Mouse (Mus musculus) frontal cortex, adult (tissue): ENCODE measurements at regions not wholly inside any gene's neighbourhood (a gene's known extent, or its start where the extent isn't known, plus 50 kb on each side); places are given as distances from the start of the nearest gene placed in this dataset.

ENCODE experiments used
- ATAC-seq: cut with Nextera tagmentation; 2 replicates; pipeline ENCODE4 v1.9.2; 2017; ENCODE audit warnings: mild to moderate bottlenecking, moderate library complexity, mixed read lengths; ENCODE audit not compliant: low TSS enrichment

DNA sequence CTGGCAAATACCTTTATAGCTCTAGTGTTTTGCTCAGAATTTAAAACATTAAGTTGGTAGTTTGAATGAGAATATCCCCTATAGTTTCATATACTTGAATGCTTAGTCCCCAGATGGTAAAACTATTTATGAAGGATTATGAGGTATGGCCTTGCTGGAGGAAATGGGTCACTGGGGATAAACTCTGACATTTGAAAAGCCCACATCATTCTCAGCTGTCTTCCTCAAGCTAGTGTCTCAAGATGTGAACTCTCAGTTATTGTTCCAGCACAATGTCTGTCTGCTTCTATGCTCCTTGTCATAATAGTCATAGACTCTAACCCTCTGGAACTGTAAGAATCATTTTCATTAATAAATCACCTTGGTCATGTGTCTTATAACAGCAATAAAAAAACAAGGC, 2004.1 kb upstream of the Gm8797 start:
- no peak for ATAC-seq

GRCm38 (mm10) chr3:3751596-3752251, 1998.9 kb upstream of the Gm8797 start:
- ATAC-seq, result no peak

- no peak for ATAC-seq
Measured at GRCm38 (mm10) chr3:3761346-3761745, 1989.3 kb upstream of the Gm8797 start.

DNA sequence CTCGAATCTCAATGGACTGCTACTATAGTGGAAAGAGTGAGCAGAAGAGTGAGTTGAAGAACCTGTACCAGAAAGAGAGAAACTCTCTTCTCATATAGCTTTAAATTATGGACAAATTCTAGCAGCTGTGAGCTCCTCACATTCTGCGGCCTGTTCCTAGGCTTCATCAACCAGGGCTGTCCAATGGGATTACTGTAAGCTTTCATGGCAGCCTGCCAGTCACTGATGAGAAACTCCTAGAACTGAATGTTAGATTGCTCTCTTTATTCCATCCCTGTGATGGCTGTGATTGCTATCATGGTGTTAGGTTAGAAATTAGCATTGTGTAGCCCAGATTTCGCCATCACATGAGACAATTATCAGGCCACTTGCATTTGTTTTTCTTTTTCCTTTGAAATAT, 1966.4 kb upstream of the Gm8797 start:
- no peak for ATAC-seq

- no peak for ATAC-seq
Measured at GRCm38 (mm10) chr3:3786039-3786438, 1964.6 kb upstream of the Gm8797 start.

DNA sequence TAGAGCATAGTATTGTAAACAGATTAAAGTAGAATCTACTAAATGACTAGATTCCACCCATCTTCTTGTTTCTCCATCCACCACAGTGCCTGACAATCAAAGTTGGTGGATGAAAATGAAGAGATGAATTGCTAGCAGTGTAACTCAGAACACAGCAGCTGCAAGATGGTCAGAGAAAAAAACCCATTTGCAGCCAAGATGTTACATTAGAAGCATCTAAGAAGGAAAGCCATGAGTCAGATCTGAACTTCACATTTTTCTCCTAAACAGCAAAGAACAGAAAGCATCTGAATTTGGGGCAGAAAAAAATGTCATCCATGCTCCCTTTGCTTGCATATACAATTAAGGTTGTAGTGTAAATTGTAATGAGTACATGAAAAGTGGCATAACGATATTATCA, 1942.8 kb upstream of the Gm8797 start:
- peak; percentile 78; the same call in 1 of the 2 replicates for ATAC-seq

DNA sequence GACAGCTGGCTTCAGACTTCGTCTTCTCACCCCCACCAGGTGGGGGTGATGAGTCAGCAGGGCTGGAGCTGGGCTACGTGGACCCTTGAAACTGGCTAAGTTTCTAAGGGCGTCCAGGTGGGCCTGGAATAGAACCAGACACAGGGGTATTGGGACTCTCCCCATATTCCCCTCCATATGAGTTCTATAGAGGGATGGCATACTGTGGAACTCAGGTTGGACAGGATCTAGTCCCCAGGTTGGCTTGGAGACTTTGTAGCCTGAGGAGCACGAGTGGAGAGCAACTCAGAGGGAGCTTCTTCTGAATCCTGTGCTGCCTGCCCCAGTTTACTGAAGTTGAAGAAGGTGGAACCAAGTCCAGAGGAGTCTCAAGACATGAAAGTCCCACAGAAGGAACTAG, 1921.6 kb upstream of the Gm8797 start:
- no peak for ATAC-seq

DNA sequence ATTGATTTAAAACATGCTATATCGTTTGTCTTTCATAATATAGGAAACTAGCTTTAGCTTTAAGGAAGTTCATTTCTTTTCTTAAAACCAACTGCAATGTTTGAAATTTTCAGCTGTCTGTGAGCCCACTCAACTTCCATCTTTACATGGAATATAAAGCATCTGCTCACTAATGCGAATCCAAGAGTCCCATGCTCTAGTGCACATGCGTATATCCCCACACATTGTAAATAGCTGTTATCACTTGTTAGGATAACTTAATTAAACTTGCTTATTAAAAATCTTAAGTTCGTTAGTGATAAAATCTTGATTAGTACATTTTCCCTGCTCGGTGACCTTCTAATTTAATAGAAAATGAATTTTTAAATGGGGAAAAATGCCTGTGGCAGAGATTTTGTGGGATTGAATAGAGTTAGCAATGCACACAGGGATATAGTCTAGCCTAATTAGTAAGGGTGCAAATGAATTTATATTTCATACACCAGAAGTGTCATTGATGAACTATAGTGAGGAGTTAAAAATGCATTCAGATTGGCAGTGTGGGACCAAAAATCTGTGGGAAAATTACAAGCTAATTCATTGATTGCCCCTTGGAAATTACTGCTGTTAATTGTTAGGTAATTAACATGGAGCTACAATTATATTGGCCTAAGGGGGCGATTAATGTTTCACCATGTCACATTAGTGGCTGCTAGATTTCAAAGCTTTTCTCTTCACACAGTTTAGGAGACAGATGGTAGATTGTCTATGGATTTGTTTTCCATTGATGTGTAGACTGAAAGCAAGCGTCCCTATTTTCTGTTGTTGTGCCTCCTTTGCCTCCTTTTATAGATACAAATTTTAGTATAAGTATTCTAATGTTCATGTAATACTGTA, 1919.0 kb upstream of the Gm8797 start:
- no peak for ATAC-seq
